Mouse (Mus musculus): ENCODE measurements around the gene Slc25a34. TPM values are rescaled to one million over a fixed set of nuclear protein-coding genes. Genes with fewer than 3 reads are reported as not detected.
A peak's percentile ranks its signal among the peaks of the same experiment; 100 is the strongest.

Gene Slc25a34
- polyA plus RNA-seq, 1 experiment, result 5.6 TPM

- Histone ChIP-seq H3K27ac (ENCODE audit: control insufficient read depth, insufficient read depth, low read depth, low read length, poor library complexity) (no peak overlapping the region), H3K4me1 (ENCODE audit: control insufficient read depth, insufficient read depth, low read length) (peaks cover 2% of the 10 kb centered on the region; the same call in 1 of the 2 replicates), H3K4me3 (replicated peaks; ENCODE audit: control insufficient read depth, low read depth, low read length) (no peak overlapping the region)
- WGBS, result 43% methylated on average over 9 of the region's 9 CpGs
- TF ChIP-seq CTCF (IDR thresholded peaks at IDR 0.05; ENCODE audit: control insufficient read depth, insufficient read depth, low read length), result no peak
- no peak for TF ChIP-seq POLR2A (IDR thresholded peaks at IDR 0.05; ENCODE audit: borderline replicate concordance, control insufficient read depth, low read depth, low read length)
These were observed 4.2 kb downstream of the Slc25a34 start for GRCm38 (mm10) chr4:141619299-141619883.

GRCm38 (mm10) chr4:141618565-141619243 lies 4.9 kb downstream of the Slc25a34 start, which contains the start of gene Tmem82:
Gene Tmem82 (minus strand): TSS chr4:141618633.
- Histone ChIP-seq H3K27ac (ENCODE audit: control insufficient read depth, insufficient read depth, low read depth, low read length, poor library complexity) (no peak within 1 kb of the TSS), H3K4me1 (ENCODE audit: control insufficient read depth, insufficient read depth, low read length) (peaks cover 2% of the 10 kb centered on the region; the same call in 1 of the 2 replicates), H3K4me3 (replicated peaks; ENCODE audit: control insufficient read depth, low read depth, low read length) (peak within 1 kb of the TSS; percentile 29)
- WGBS, result 4% methylated on average over 20 of the region's 20 CpGs
- peak; percentile 84 for TF ChIP-seq CTCF (IDR thresholded peaks at IDR 0.05; ENCODE audit: control insufficient read depth, insufficient read depth, low read length)
- TF ChIP-seq POLR2A (IDR thresholded peaks at IDR 0.05; ENCODE audit: borderline replicate concordance, control insufficient read depth, low read depth, low read length), result no peak

GRCm38 (mm10) chr4:141617863-141618564 lies 5.6 kb downstream of the Slc25a34 start:
- Histone ChIP-seq H3K4me1 (ENCODE audit: control insufficient read depth, insufficient read depth, low read length) (peaks cover 2% of the 10 kb centered on the region; the same call in 1 of the 2 replicates), H3K27ac (ENCODE audit: control insufficient read depth, insufficient read depth, low read depth, low read length, poor library complexity) (no peak overlapping the region), H3K4me3 (replicated peaks; ENCODE audit: control insufficient read depth, low read depth, low read length) (peak overlapping the region; percentile 20)
- no peak for TF ChIP-seq POLR2A (IDR thresholded peaks at IDR 0.05; ENCODE audit: borderline replicate concordance, control insufficient read depth, low read depth, low read length)
- no peak for TF ChIP-seq CTCF (IDR thresholded peaks at IDR 0.05; ENCODE audit: control insufficient read depth, insufficient read depth, low read length)
- WGBS, result 11% methylated on average over 22 of the region's 22 CpGs

- no peak for TF ChIP-seq POLR2A (IDR thresholded peaks at IDR 0.05; ENCODE audit: borderline replicate concordance, control insufficient read depth, low read depth, low read length)
- TF ChIP-seq CTCF (IDR thresholded peaks at IDR 0.05; ENCODE audit: control insufficient read depth, insufficient read depth, low read length), result peak; percentile 70
- Histone ChIP-seq H3K4me3 (replicated peaks; ENCODE audit: control insufficient read depth, low read depth, low read length) (peak overlapping the region; percentile 29), H3K4me1 (ENCODE audit: control insufficient read depth, insufficient read depth, low read length) (peaks cover 2% of the 10 kb centered on the region; the same call in 1 of the 2 replicates), H3K27ac (ENCODE audit: control insufficient read depth, insufficient read depth, low read depth, low read length, poor library complexity) (no peak overlapping the region)
- WGBS, result 5% methylated on average over 20 of the region's 20 CpGs
These were observed 6.3 kb downstream of the Slc25a34 start for GRCm38 (mm10) chr4:141617299-141617698.

- H3K27ac ChIP-seq (ENCODE audit: control insufficient read depth, insufficient read depth, low read depth, low read length, poor library complexity), result no peak overlapping the region
- 76% methylated on average over 6 of the region's 6 CpGs for WGBS
- no peak overlapping the region for H3K4me3 ChIP-seq (replicated peaks; ENCODE audit: control insufficient read depth, low read depth, low read length)
- no peak for TF ChIP-seq CTCF (IDR thresholded peaks at IDR 0.05; ENCODE audit: control insufficient read depth, insufficient read depth, low read length)
- no peak for TF ChIP-seq POLR2A (IDR thresholded peaks at IDR 0.05; ENCODE audit: borderline replicate concordance, control insufficient read depth, low read depth, low read length)
- H3K4me1 ChIP-seq (ENCODE audit: control insufficient read depth, insufficient read depth, low read length), result peaks cover 2% of the 10 kb centered on the region; the same call in 1 of the 2 replicates
These were observed 6.8 kb downstream of the Slc25a34 start for GRCm38 (mm10) chr4:141616811-141617210.

GRCm38 (mm10) chr4:141614946-141615345 lies 8.7 kb downstream of the Slc25a34 start:
- Histone ChIP-seq H3K4me1 (ENCODE audit: control insufficient read depth, insufficient read depth, low read length) (peaks cover 2% of the 10 kb centered on the region; the same call in 1 of the 2 replicates), H3K4me3 (replicated peaks; ENCODE audit: control insufficient read depth, low read depth, low read length) (no peak overlapping the region), H3K27ac (ENCODE audit: control insufficient read depth, insufficient read depth, low read depth, low read length, poor library complexity) (no peak overlapping the region)
- 83% methylated on average over 14 of the region's 14 CpGs for WGBS
- TF ChIP-seq POLR2A (IDR thresholded peaks at IDR 0.05; ENCODE audit: borderline replicate concordance, control insufficient read depth, low read depth, low read length) (no peak), CTCF (IDR thresholded peaks at IDR 0.05; ENCODE audit: control insufficient read depth, insufficient read depth, low read length) (no peak)

GRCm38 (mm10) chr4:141609538-141609937 lies 14.1 kb downstream of the Slc25a34 start:
- Histone ChIP-seq H3K4me1 (ENCODE audit: control insufficient read depth, insufficient read depth, low read length) (no peaks in the 10 kb centered on the region; the same call in 1 of the 2 replicates), H3K27ac (ENCODE audit: control insufficient read depth, insufficient read depth, low read depth, low read length, poor library complexity) (no peak overlapping the region), H3K4me3 (replicated peaks; ENCODE audit: control insufficient read depth, low read depth, low read length) (no peak overlapping the region)
- WGBS, result 45% methylated on average over 6 of the region's 6 CpGs
- TF ChIP-seq CTCF (IDR thresholded peaks at IDR 0.05; ENCODE audit: control insufficient read depth, insufficient read depth, low read length), result no peak
- TF ChIP-seq POLR2A (IDR thresholded peaks at IDR 0.05; ENCODE audit: borderline replicate concordance, control insufficient read depth, low read depth, low read length), result no peak

DNA sequence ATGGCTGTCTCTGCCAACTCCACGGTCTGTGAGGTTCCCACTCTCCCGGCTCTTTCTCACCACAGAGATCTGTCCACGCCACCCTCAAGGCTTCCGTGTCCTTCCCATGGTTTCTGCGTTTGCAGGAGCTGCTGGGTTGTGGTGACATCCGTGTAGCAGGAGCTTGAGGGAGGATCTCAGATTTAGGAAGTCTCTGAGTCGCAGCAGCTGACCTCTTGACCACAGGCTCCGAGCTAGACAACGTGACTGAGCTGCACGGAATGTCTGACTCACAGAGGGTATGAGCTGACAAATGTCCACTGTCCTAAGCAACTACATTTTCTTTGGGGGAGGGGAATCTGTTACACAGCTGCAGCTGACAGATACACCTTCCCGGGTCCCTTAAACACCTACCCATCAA lies 17.8 kb downstream of the Slc25a34 start, which contains the start of gene Fblim1:
Gene Fblim1 (minus strand): TSS at position 236 of the 400 bp plus-strand sequence.
- 75% methylated on average over 11 of the region's 11 CpGs for WGBS
- peak within 1 kb of the TSS; percentile 12; the same call in 1 of the 2 replicates for H3K27ac ChIP-seq (ENCODE audit: control insufficient read depth, insufficient read depth, low read depth, low read length, poor library complexity)
- H3K4me1 ChIP-seq (ENCODE audit: control insufficient read depth, insufficient read depth, low read length), result no peaks in the 10 kb centered on the region; the same call in 1 of the 2 replicates
- no peak within 1 kb of the TSS for H3K4me3 ChIP-seq (replicated peaks; ENCODE audit: control insufficient read depth, low read depth, low read length)
- TF ChIP-seq POLR2A (IDR thresholded peaks at IDR 0.05; ENCODE audit: borderline replicate concordance, control insufficient read depth, low read depth, low read length) (no peak), CTCF (IDR thresholded peaks at IDR 0.05; ENCODE audit: control insufficient read depth, insufficient read depth, low read length) (no peak)

Data from bone marrow, adult 2 months (tissue).